1 mouse cellular context compared by ENCODE assay signal in the genomic region with DNA sequence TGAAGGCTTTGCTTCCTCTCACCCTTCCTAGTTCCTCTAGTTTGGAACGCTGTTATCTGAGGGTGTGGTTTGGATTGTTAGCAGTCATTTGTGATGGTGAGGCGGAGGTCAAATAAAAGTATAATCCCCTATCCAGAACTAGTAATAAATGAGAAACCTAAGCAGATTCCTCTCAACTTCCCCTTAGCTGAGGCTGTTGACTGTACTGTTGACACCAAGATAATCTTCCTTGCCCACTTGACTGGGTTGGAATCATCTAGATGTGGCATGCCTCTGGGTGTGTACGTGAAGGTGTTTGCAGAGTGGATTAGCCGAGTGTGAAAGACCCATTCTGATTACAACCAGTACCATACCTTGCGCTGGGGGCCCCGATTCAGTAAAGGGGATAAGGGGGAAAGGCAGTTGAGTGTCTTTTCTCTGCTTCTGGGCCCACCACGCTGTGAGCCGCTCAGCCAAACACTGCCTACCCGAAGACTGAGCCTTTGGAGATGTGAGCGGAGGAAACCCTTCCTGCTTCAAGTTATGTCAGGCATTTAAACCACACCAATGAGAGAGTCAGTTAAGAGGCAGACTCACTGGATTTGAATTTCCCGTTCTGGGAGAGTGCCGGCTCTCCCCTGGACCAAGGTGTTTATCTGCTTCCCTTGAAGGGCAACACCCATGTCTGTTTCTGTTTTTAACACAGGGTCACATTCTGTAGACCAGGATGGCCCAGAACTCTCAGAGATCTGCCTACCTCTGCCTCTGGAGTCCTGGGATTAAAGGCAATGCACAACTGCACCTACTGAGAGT.
TF ChIP-seq lines count a peak whose summit lies in the region.

No protein-coding gene starts in this region.

TF ChIP-seq in MEL, 35 proteins besides CTCF, POLR2A, EP300 and RAD21 (continued from another document):
- no peak for TF ChIP-seq E2F4 (IDR thresholded peaks at IDR 0.05; ENCODE audit: borderline replicate concordance, low read depth, low read length)
- peak; percentile 54; the same call in 1 of the 2 replicates for TF ChIP-seq TAL1 (IDR thresholded peaks at IDR 0.05; ENCODE audit: low read length)
- TF ChIP-seq ETS1 (IDR thresholded peaks at IDR 0.05; ENCODE audit: low read depth, low read length) = 0 out of 2 replicates have a peak, but pooled peaks have one; percentile 14
TF ChIP-seq in MEL: peak in this region for 5.
